12 mouse cellular contexts compared by ENCODE assay signal in the genomic region with DNA sequence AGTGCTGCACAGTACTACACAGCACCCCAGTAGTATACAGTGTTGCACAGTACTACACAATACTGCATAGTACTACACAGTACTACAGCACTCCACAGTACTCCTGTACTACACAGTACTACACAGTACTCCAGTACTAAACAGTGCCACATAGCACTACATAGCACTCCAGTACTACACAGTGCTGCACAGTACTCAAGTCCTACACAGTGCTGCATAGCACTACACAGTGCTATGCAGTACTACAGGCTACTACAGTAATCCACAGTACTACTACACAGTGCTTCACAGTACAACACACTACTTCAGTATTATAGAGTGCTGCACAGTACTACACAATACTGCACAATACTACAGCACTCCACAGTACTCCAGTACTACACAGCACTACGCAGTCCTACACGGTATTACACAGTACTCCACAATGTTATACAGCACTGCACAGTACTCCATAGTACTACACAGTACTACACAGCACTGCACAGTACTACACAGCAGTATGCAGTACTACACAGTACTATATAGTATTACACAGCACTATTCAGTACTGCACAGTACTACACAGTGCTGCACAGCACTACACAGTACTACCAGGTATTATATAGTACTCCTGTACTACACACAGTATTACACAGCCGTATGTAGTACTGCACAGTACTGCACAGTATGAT. TPM values are rescaled to one million over a fixed set of nuclear protein-coding genes. Genes with fewer than 3 reads are reported as not detected.
DNase-seq lines count a peak whose midpoint lies in the region; ATAC-seq lines count a peak whose summit lies in the region.
"Had no signal": no experiment of that assay in that cellular context is flagged by ENCODE, and none has a peak within 500 bp of the region (broad histone marks: within the 10 kb centered on the region; RNA-seq: fewer than 3 reads in every experiment).

No protein-coding gene starts in this region.

- H3K4me2 ChIP-seq in hindbrain, embryonic 12.5 days (replicated peaks) = no peak overlapping the region
- H3K4me2 ChIP-seq in neural tube, embryonic 14.5 days (ENCODE audit: low read depth, low read length) = no peak overlapping the region
- H3K4me2 ChIP-seq in neural tube, embryonic 15.5 days = no peak overlapping the region
- H3K4me2 ChIP-seq in limb, embryonic 15.5 days = no peak overlapping the region

- H3K27me3 ChIP-seq in hindbrain, embryonic 12.5 days = peaks cover 17% of the 10 kb centered on the region
- H3K27me3 ChIP-seq in hindbrain, embryonic 10.5 days (ENCODE audit: insufficient read depth, poor library complexity, severe bottlenecking) = peaks cover 13% of the 10 kb centered on the region; the same call in 1 of the 2 replicates
- no peaks in the 10 kb centered on the region for H3K27me3 ChIP-seq in neural tube, embryonic 14.5 days (ENCODE audit: control insufficient read depth, insufficient read depth, low read length)
- peaks cover 9% of the 10 kb centered on the region; the same call in 1 of the 2 replicates for H3K27me3 ChIP-seq in neural tube, embryonic 15.5 days (replicated peaks)
- no peaks in the 10 kb centered on the region for H3K27me3 ChIP-seq in limb, embryonic 15.5 days

- peaks cover 32% of the 10 kb centered on the region for H3K36me3 ChIP-seq in hindbrain, embryonic 12.5 days
- peaks cover 37% of the 10 kb centered on the region for H3K36me3 ChIP-seq in hindbrain, embryonic 10.5 days
- peaks cover 16% of the 10 kb centered on the region for H3K36me3 ChIP-seq in neural tube, embryonic 14.5 days (ENCODE audit: control insufficient read depth, insufficient read depth, low read length)
- peaks cover 24% of the 10 kb centered on the region for H3K36me3 ChIP-seq in neural tube, embryonic 15.5 days
- H3K36me3 ChIP-seq in limb, embryonic 15.5 days = peaks cover 32% of the 10 kb centered on the region

- DNase-seq in hindbrain, embryonic 10.5 days (ENCODE audit: low spot score) = no peak
- DNase-seq in adrenal gland, postnatal 10 days = no peak
- no peak for DNase-seq in thymus, postnatal 36 days
- DNase-seq: cerebellum, postnatal 14 days; kidney, postnatal 14 days; right cerebral cortex, postnatal 14 days had no signal

- no peaks in the 10 kb centered on the region for H3K9me3 ChIP-seq in hindbrain, embryonic 12.5 days (replicated peaks)
- peaks cover 5% of the 10 kb centered on the region; the same call in 1 of the 2 replicates for H3K9me3 ChIP-seq in hindbrain, embryonic 10.5 days
- no peaks in the 10 kb centered on the region for H3K9me3 ChIP-seq in neural tube, embryonic 14.5 days (ENCODE audit: control insufficient read depth, low read length)
- H3K9me3 ChIP-seq in neural tube, embryonic 15.5 days (replicated peaks) = no peaks in the 10 kb centered on the region
- no peaks in the 10 kb centered on the region for H3K9me3 ChIP-seq in limb, embryonic 15.5 days

- WGBS in hindbrain, embryonic 12.5 days = 95% methylated on average over 3 of the region's 3 CpGs
- WGBS in hindbrain, embryonic 10.5 days = 97% methylated on average over 3 of the region's 3 CpGs
- 97% methylated on average over 3 of the region's 3 CpGs for whole genome bisulfite sequencing in neural tube, embryonic 14.5 days
- 98% methylated on average over 3 of the region's 3 CpGs for WGBS in neural tube, embryonic 15.5 days
- WGBS in limb, embryonic 15.5 days = 98% methylated on average over 3 of the region's 3 CpGs

- ATAC-seq in hindbrain, embryonic 12.5 days (ENCODE audit: low FRiP score) = 0 out of 2 replicates have a peak, but pooled peaks have one; percentile 43
- ATAC-seq in neural tube, embryonic 14.5 days (ENCODE audit: low read depth) = peak; percentile 34; the same call in 1 of the 2 replicates
- ATAC-seq in neural tube, embryonic 15.5 days (ENCODE audit: low FRiP score) = no peak
- no peak for ATAC-seq in limb, embryonic 15.5 days (ENCODE audit: insufficient number of reproducible peaks, low FRiP score, low TSS enrichment, low read depth)

- H3K4me3 ChIP-seq in hindbrain, embryonic 12.5 days = no peak overlapping the region
- H3K4me3 ChIP-seq in hindbrain, embryonic 10.5 days = no peak overlapping the region
- H3K4me3 ChIP-seq in neural tube, embryonic 14.5 days (ENCODE audit: low read depth, low read length) = no peak overlapping the region
- H3K4me3 ChIP-seq in neural tube, embryonic 15.5 days (replicated peaks) = no peak overlapping the region
- no peak overlapping the region for H3K4me3 ChIP-seq in limb, embryonic 15.5 days

- no peak overlapping the region for H3K27ac ChIP-seq in hindbrain, embryonic 12.5 days
- H3K27ac ChIP-seq in hindbrain, embryonic 10.5 days = no peak overlapping the region
- H3K27ac ChIP-seq in neural tube, embryonic 14.5 days (ENCODE audit: low read depth, low read length) = no peak overlapping the region
- H3K27ac ChIP-seq in neural tube, embryonic 15.5 days (replicated peaks) = no peak overlapping the region
- peak overlapping the region; percentile 79; the same call in 1 of the 2 replicates for H3K27ac ChIP-seq in limb, embryonic 15.5 days

- H3K9ac ChIP-seq in hindbrain, embryonic 12.5 days = no peak overlapping the region
- no peak overlapping the region for H3K9ac ChIP-seq in neural tube, embryonic 14.5 days (replicated peaks; ENCODE audit: low read depth, low read length)
- no peak overlapping the region for H3K9ac ChIP-seq in neural tube, embryonic 15.5 days (replicated peaks)
- no peak overlapping the region for H3K9ac ChIP-seq in limb, embryonic 15.5 days

- H3K4me1 ChIP-seq in hindbrain, embryonic 12.5 days = peaks cover 4% of the 10 kb centered on the region
- H3K4me1 ChIP-seq in hindbrain, embryonic 10.5 days (replicated peaks) = peaks cover 14% of the 10 kb centered on the region
- no peaks in the 10 kb centered on the region for H3K4me1 ChIP-seq in neural tube, embryonic 14.5 days (ENCODE audit: control insufficient read depth, insufficient read depth, low read length)
- H3K4me1 ChIP-seq in neural tube, embryonic 15.5 days = 0 out of 2 replicates have a peak, but pooled peaks cover 2% of the 10 kb centered on the region
- H3K4me1 ChIP-seq in limb, embryonic 15.5 days = peaks cover 37% of the 10 kb centered on the region

RNA-seq across cellular contexts. Expression of a gene that starts 7.7 kb away (rescaled TPM):
- polyA plus RNA-seq in hindbrain, embryonic 12.5 days (2016; fragmentation: Nextera tagmentation; extraction: Ambion mirVana) = 101 and 106 TPM in 2 replicates
- 103 and 116 TPM in 2 replicates for polyA plus RNA-seq in hindbrain, embryonic 10.5 days (2016; fragmentation: Nextera tagmentation; extraction: Ambion mirVana)
- polyA plus RNA-seq in neural tube, embryonic 14.5 days (2014; fragmentation: Nextera tagmentation; extraction: Ambion mirVana) = 79.5 and 91.3 TPM in 2 replicates
- 88.6 and 90.9 TPM in 2 replicates for polyA plus RNA-seq in neural tube, embryonic 15.5 days (2015; fragmentation: Nextera tagmentation; extraction: Ambion mirVana)
- polyA plus RNA-seq in limb, embryonic 15.5 days (2015; fragmentation: Nextera tagmentation; extraction: Ambion mirVana) = 91.0 and 99.0 TPM in 2 replicates
- total RNA-seq in adrenal gland, postnatal 10 days (2021) = 100 to 1,000 TPM; 344 to 362 TPM

RNA-seq across cellular contexts. Expression of a gene that starts 7.9 kb away (rescaled TPM):
- 71.9 and 80.6 TPM in 2 replicates for polyA plus RNA-seq in hindbrain, embryonic 12.5 days (2016; fragmentation: Nextera tagmentation; extraction: Ambion mirVana)
- 66.0 and 77.9 TPM in 2 replicates for polyA plus RNA-seq in hindbrain, embryonic 10.5 days (2016; fragmentation: Nextera tagmentation; extraction: Ambion mirVana)
- 33.7 and 37.1 TPM in 2 replicates for polyA plus RNA-seq in neural tube, embryonic 14.5 days (2014; fragmentation: Nextera tagmentation; extraction: Ambion mirVana)
- polyA plus RNA-seq in neural tube, embryonic 15.5 days (2015; fragmentation: Nextera tagmentation; extraction: Ambion mirVana) = 40.7 and 42.3 TPM in 2 replicates
- polyA plus RNA-seq in limb, embryonic 15.5 days (2015; fragmentation: Nextera tagmentation; extraction: Ambion mirVana) = 38.4 and 45.9 TPM in 2 replicates
- total RNA-seq in adrenal gland, postnatal 10 days (2021) = 10 to 100 TPM; 26.3 to 31.3 TPM

RNA-seq across cellular contexts. Expression of a gene that starts 20.1 kb away (rescaled TPM):
- 41.0 and 44.1 TPM in 2 replicates for polyA plus RNA-seq in hindbrain, embryonic 12.5 days (2016; fragmentation: Nextera tagmentation; extraction: Ambion mirVana)
- 34.4 and 46.0 TPM in 2 replicates for polyA plus RNA-seq in hindbrain, embryonic 10.5 days (2016; fragmentation: Nextera tagmentation; extraction: Ambion mirVana)
- polyA plus RNA-seq in neural tube, embryonic 14.5 days (2014; fragmentation: Nextera tagmentation; extraction: Ambion mirVana) = 0.99 and 5.2 TPM in 2 replicates
- polyA plus RNA-seq in neural tube, embryonic 15.5 days (2015; fragmentation: Nextera tagmentation; extraction: Ambion mirVana) = 12.1 and 23.1 TPM in 2 replicates
- 202 and 204 TPM in 2 replicates for polyA plus RNA-seq in limb, embryonic 15.5 days (2015; fragmentation: Nextera tagmentation; extraction: Ambion mirVana)
- 10 to 100 TPM; 14.0 to 18.0 TPM for total RNA-seq in adrenal gland, postnatal 10 days (2021)
- total RNA-seq: MEL; monocyte, adult 5-6 weeks had no signal

RNA-seq across cellular contexts. Expression of a gene that starts 44.6 kb away (rescaled TPM):
- 7.6 and 7.8 TPM in 2 replicates for polyA plus RNA-seq in hindbrain, embryonic 12.5 days (2016; fragmentation: Nextera tagmentation; extraction: Ambion mirVana)
- polyA plus RNA-seq in hindbrain, embryonic 10.5 days (2016; fragmentation: Nextera tagmentation; extraction: Ambion mirVana) = 5.3 and 5.6 TPM in 2 replicates
- 6.3 and 7.3 TPM in 2 replicates for polyA plus RNA-seq in neural tube, embryonic 14.5 days (2014; fragmentation: Nextera tagmentation; extraction: Ambion mirVana)
- polyA plus RNA-seq in neural tube, embryonic 15.5 days (2015; fragmentation: Nextera tagmentation; extraction: Ambion mirVana) = 9.6 and 11.1 TPM in 2 replicates
- polyA plus RNA-seq in limb, embryonic 15.5 days (2015; fragmentation: Nextera tagmentation; extraction: Ambion mirVana) = 9.0 and 9.3 TPM in 2 replicates
- total RNA-seq in adrenal gland, postnatal 10 days (2021) = 1 to 10 TPM; 7.3 to 7.7 TPM

RNA-seq across cellular contexts. Expression of a gene that starts 52.2 kb away (rescaled TPM):
- 1.3 and 2.3 TPM in 2 replicates for polyA plus RNA-seq in hindbrain, embryonic 12.5 days (2016; fragmentation: Nextera tagmentation; extraction: Ambion mirVana)
- 1.3 and 1.7 TPM in 2 replicates for polyA plus RNA-seq in hindbrain, embryonic 10.5 days (2016; fragmentation: Nextera tagmentation; extraction: Ambion mirVana)
- polyA plus RNA-seq in neural tube, embryonic 14.5 days (2014; fragmentation: Nextera tagmentation; extraction: Ambion mirVana) = 1.8 and 2.5 TPM in 2 replicates
- polyA plus RNA-seq in neural tube, embryonic 15.5 days (2015; fragmentation: Nextera tagmentation; extraction: Ambion mirVana) = 2.3 and 27.7 TPM in 2 replicates
- 5.5 and 8.3 TPM in 2 replicates for polyA plus RNA-seq in limb, embryonic 15.5 days (2015; fragmentation: Nextera tagmentation; extraction: Ambion mirVana)
- 1 to 10 TPM; 6.6 to 6.9 TPM for total RNA-seq in adrenal gland, postnatal 10 days (2021)

Comparison
In these comparisons a context has a peak if more than half of its experiments do, and no peak if none do; other contexts are left out.
1. ATAC-seq: peak in hindbrain, embryonic 12.5 days (single experiment) and neural tube, embryonic 14.5 days (single experiment); none in neural tube, embryonic 15.5 days (single experiment) and limb, embryonic 15.5 days (single experiment).